Mouse (Mus musculus): ENCODE measurements around the gene Klhl18.

Klhl18 gene

GRCm38 (mm10) chr9:110476124-110477091 is at the start of gene Klhl18, which contains the start of gene Kif9:
Gene Klhl18 (minus strand): TSS chr9:110476694.
Gene Kif9 (plus strand): TSS chr9:110476958.
- peak; percentile 96 to 98 for DNase-seq (ENCODE audit: low spot score in 2 of 2)

DNA sequence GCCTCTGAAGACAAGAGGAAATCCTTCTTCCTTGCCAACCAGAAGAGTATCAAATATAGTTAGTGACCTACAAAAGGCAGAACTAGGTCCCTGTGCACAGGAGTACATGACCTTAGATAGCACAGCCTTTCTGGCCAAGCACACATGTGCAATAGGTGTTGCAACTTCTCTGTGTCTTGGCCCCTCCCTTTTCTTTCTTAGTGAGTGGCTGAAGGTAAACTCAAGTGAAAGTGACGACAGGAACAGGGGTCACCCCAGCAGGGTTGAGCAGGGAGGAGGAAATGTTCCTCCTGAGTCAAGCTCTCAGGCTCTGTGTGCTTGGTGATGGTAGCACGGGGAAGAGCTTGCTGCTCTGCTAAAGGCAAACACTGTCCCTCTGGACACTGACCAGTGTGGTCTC is 49.2 kb upstream of the Klhl18 start:
- peak in 1 of 2 experiments; percentile 10 for DNase-seq (ENCODE audit: low spot score in 2 of 2)

- DNase-seq (ENCODE audit: low spot score in 2 of 2) = no peak
Measured at GRCm38 (mm10) chr9:110490913-110491312, 14.4 kb upstream of the Klhl18 start.

DNA sequence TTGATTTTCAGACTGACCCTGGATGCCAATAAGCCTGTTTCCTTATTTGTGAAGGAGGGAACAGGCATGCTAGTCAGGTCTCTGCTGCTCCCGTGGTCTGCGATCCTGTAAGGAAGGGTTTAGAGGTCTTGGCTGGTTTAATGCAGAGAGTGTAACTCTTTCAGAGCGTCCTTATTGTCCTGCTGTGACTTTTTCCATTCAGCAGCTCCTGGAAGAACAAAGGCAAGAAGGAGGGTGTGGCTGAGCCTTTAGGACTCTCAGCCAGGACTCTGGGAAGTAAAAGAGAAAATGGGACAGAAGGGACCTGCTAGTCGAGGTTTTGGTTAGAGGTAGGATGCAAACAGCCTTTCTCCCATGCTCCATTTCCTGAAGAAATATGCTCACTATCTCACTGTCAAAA is 12.3 kb upstream of the Klhl18 start:
- DNase-seq (ENCODE audit: low spot score in 2 of 2) = no peak

GRCm38 (mm10) chr9:110478639-110479038 is 2.1 kb upstream of the Klhl18 start:
- DNase-seq (ENCODE audit: low spot score in 2 of 2) = no peak

DNA sequence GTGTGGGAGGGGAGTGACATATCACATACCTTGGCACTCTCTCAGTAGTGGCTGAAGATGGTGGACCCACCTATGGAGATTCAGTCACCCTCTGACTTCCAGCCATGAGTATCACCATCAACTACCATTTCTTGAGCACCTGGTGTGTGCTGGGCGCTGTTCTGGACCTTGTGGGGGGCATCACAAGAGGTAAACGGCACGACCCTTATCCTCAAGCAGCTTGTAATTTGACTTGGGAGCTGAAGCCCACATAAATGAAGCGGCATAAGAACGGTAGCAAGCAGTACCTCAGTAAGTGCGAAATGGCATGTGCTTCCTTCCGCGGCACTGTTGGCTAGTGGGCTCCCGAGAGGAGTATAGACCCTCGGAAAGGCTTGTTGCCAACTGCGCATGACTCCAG is 1.5 kb upstream of the Klhl18 start:
- no peak for DNase-seq (ENCODE audit: low spot score in 2 of 2)

- no peak for DNase-seq (ENCODE audit: low spot score in 2 of 2)
Measured at GRCm38 (mm10) chr9:110466179-110466578, 10.3 kb downstream of the Klhl18 start.

DNA sequence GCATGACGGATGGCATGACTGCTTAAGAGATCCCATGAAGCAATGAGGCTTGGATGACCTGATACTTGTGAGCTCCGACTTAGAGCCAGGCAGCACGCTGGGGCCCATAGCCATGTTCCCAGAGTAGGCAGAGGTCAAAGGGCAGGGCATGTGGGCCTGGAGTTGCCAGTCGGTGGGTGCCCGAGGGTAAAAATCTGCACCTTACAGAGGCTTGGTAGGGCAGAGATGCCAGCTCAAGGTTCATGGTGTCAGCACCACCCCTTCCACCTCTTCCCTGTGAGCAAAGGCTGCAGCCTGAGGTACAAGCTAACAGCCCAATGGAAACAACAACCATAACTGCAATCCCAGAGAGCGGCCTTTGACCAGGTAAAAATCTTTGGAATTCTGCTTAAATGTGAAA is 11.2 kb downstream of the Klhl18 start:
- no peak for DNase-seq (ENCODE audit: low spot score in 2 of 2)

- DNase-seq (ENCODE audit: low spot score in 2 of 2) = no peak
Measured at GRCm38 (mm10) chr9:110463983-110464591, 12.4 kb downstream of the Klhl18 start.

DNA sequence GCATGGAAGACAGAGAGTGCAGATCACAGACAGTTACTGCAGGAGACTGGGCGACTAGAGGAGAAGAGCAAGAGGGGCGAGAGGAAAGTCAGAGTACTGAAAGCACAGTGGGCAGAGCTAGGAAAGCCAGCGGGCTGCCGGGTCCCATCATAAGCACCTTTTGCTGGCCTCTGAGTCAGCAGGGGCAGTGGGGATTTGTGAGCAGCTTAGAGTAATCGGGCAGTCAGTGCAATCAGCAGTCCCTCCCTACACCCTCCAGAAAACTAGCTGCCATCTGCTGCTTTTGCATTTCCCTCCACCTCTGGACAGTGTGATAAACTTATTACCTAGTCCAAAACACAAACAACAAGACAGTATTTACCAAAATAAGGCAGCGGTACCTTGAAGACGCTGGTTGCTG is 14.2 kb downstream of the Klhl18 start:
- no peak for DNase-seq (ENCODE audit: low spot score in 2 of 2)

GRCm38 (mm10) chr9:110460884-110461815 is 15.3 kb downstream of the Klhl18 start:
- no peak for DNase-seq (ENCODE audit: low spot score in 2 of 2)

- no peak for DNase-seq (ENCODE audit: low spot score in 2 of 2)
Measured at GRCm38 (mm10) chr9:110459145-110459727, 17.3 kb downstream of the Klhl18 start.

DNA sequence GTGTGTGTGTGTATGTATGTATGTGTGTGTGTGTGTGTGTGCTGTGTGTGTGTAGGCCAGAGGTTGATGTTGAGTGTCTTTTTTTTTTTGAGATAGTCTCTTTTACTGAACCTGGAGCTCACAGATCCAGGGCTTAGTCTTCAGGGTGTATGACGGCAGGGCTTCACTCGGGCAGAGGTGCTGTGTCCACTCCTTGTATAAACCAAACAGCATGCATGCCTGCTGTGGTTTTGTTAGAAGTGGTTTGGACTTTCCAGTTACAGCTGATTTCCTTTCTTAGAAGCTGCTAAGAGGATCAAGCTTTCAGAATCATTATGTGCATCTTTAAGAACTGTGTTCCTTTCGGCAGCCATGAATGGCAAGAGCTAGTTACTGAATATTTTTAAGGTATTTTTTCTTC is 18.6 kb downstream of the Klhl18 start:
- DNase-seq (ENCODE audit: low spot score in 2 of 2) = no peak

- DNase-seq (ENCODE audit: low spot score in 2 of 2) = no peak
Measured at GRCm38 (mm10) chr9:110452523-110452922, 24.0 kb downstream of the Klhl18 start.

DNA sequence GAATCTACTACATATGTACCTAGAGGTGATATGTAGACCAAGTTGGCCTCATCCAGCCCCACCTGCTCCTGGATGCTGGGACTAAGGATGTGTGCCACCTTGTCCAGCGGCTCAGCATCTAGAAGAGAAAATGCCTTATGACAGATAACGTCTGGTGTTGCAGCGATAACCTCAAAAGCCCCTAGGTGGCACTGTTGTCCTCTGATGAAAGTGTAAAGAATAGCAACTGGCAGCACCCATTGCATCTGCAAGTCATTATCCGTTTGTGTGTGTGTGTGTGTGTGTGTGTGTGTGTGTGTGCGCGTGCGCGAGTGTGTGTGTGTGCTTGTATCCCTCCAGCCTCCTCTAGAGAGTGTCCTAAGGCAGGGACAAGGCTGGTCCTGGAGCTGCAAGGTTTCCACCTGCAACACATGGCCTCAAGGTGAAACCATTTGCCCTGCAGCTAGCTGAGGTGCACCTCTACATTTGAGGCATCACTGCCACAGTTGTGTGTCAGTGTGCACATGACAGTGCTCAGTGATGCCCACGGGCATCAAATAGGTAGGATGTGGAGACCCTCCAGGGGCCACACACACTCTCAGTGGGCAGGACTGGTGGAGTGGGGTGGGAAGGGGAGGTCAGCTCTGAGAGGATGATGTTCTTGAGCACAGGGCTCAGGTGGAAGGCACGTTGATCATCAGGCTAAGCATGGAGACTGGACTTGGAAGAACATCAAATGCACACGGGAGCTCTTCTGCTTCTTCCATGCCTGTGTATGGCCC is 27.5 kb downstream of the Klhl18 start:
- DNase-seq (ENCODE audit: low spot score in 2 of 2) = peak; percentile 35 to 39

DNA sequence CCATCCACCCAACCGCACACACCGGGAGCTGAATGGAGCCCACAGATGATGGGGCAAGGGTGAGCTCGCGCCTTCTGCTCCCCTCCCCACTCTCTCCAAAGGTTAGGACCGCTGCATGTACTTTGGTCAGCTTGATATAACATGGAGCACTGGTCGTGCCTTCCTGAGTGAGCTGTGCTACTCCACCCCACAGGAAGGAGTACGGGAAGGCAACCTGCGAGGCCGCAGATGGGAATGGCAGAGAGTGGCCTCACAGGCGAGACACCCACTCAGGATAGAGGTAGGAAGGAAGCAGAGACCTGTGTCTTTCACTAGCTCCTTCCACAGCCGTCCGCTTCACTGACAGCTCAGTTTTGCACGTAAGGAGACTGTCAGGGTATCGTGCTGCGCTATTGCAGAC is 28.1 kb downstream of the Klhl18 start:
- no peak for DNase-seq (ENCODE audit: low spot score in 2 of 2)

DNA sequence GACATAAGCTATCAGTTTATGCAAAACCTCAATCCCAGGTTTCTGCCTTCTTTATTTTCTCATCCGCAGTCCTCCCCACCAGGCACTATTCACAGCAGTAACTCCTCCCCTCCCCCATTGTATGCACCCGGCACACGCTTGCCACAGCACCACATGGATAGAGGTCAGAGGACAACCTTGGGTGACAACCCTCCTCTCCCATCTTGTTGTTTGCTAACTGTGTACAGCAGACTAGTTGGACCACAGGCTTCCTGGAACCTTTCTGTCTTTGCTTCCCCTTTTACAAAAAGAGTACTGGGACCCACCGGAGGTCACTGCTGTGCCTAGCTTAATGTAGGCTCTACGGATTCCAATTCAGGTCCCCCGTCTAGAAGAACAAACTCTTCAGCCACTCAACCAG is 35.9 kb downstream of the Klhl18 start:
- DNase-seq (ENCODE audit: low spot score in 2 of 2) = no peak

GRCm38 (mm10) chr9:110440049-110440448 is 36.4 kb downstream of the Klhl18 start:
- DNase-seq (ENCODE audit: low spot score in 2 of 2) = no peak

GRCm38 (mm10) chr9:110436041-110436440 is 40.5 kb downstream of the Klhl18 start:
- DNase-seq (ENCODE audit: low spot score in 2 of 2) = no peak

GRCm38 (mm10) chr9:110433045-110433444 is 43.4 kb downstream of the Klhl18 start:
- DNase-seq (ENCODE audit: low spot score in 2 of 2) = no peak

DNA sequence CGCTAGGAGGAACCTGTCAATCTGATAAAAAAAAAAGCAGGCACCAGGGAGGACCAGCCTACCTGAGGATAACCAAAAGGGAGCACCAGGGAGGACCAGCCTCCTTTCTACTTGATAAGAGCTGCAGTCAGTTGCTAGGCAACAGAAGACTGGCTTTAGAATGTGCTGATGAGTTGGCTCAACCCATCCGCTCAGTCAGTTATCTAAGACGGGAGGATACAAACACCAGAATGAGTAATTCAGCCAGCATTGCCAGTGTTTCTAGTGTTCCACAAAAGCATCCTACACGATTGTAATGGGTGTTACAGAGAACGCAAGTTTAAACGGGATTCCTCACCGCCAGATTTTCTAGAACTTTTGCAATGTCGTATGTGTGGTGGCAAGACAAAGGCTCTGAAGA is 45.3 kb downstream of the Klhl18 start:
- no peak for DNase-seq (ENCODE audit: low spot score in 2 of 2)

Data from urinary bladder, adult 18-20 months (tissue).